Mouse (Mus musculus): ENCODE measurements around the gene Spag16. TPM values are rescaled to one million over a fixed set of nuclear protein-coding genes. Genes with fewer than 3 reads are reported as not detected.

Gene Spag16
- total and polyA plus RNA-seq, 3 experiments = not detected

DNA sequence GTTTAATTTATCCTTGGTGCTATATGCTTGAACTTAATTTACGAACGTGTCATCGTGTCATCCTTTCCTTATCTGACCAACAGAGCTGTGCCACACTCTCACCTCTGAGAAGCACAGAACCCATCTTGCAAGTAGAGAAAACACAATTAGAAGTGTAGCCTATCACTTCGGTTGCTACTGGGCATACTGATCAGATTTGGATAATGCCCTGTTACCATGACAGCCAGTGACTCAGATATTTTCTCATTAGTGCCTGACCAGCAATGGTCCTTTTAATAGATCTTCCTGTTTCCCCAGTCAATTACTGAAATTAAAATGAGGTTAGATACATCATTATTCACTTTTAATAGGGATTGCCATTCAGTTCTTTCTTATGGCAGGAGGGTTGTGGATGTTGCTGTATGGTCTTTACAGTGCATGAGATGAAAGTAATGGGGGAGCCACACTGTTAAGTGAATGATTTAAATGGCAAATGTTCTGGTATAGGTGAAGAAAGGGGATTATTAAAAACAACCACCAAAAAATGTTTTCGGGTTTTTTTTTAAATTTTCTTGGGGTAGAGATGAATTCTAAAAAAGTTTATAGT lies 439.2 kb downstream of the Spag16 start:
- no peaks in the 10 kb centered on the region for H3K79me2 ChIP-seq (replicated peaks; ENCODE audit: control insufficient read depth, extremely low read depth, insufficient read depth, poor library complexity, severe bottlenecking)
- H3K4me2 ChIP-seq (ENCODE audit: insufficient read depth, low read depth, poor library complexity, severe bottlenecking) = no peak overlapping the region
- no peaks in the 10 kb centered on the region for H3K9me3 ChIP-seq (replicated peaks; ENCODE audit: low read length)
- dilution Hi-C loops (cut with MboI; ENCODE audit: extremely low pct_ligation_motif_present, extremely low pct_unique_long_range_greater_than_20kb, low sequenced_read_pairs) (no loop called here), in situ Hi-C loops (cut with MboI; ENCODE audit: low pct_ligation_motif_present, low pct_unique_long_range_greater_than_20kb, low sequenced_read_pairs) (no loop called here)
- no peaks in the 10 kb centered on the region for H3K36me3 ChIP-seq (replicated peaks in 1 of 2; ENCODE audit: control insufficient read depth in 1 of 2, insufficient read depth in 1 of 2, low read length in 1 of 2)
- no peak overlapping the region for H3K27ac ChIP-seq (ENCODE audit: insufficient read depth, low read depth)
- TF ChIP-seq CHD2 (IDR thresholded peaks at IDR 0.05; ENCODE audit: low read length) (no peak), ZKSCAN1 (IDR thresholded peaks at IDR 0.05; ENCODE audit: borderline replicate concordance, low read depth, low read length) (no peak), MEF2A (IDR thresholded peaks at IDR 0.05; ENCODE audit: borderline replicate concordance, low read depth, low read length) (no peak), PAX5 (IDR thresholded peaks at IDR 0.05; ENCODE audit: low read length) (no peak), RCOR1 (conservative IDR thresholded peaks at IDR 0.05; ENCODE audit: low read depth, low read length) (no peak), MYC (IDR thresholded peaks at IDR 0.05; ENCODE audit: low read depth, low read length) (no peak), ELF1 (IDR thresholded peaks at IDR 0.05; ENCODE audit: low read depth, low read length) (no peak), E2F4 (IDR thresholded peaks at IDR 0.05; ENCODE audit: insufficient replicate concordance, low read depth, low read length) (no peak), MAFK (IDR thresholded peaks at IDR 0.05; ENCODE audit: insufficient replicate concordance, low read length) (no peak), USF1 (IDR thresholded peaks at IDR 0.05; ENCODE audit: low read depth, low read length) (no peak), JUND (conservative IDR thresholded peaks at IDR 0.05; ENCODE audit: low read depth, low read length) (no peak)
- peaks cover 0 to 3% of the 10 kb centered on the region in 2 experiments; a peak in 1 of 4 replicates for H3K4me1 ChIP-seq (ENCODE audit: control insufficient read depth in 1 of 2, insufficient read depth in 2 of 2)
- H3K27me3 ChIP-seq (replicated peaks) = no peaks in the 10 kb centered on the region
- H3K4me3 ChIP-seq (replicated peaks in 1 of 3; ENCODE audit: low read depth in 2 of 3, low read length in 2 of 3, poor library complexity in 1 of 3) = no peak overlapping the region
- no peak overlapping the region for H3K9ac ChIP-seq (ENCODE audit: insufficient read depth, low read depth)
- DNase-seq (ENCODE audit: extremely low read depth) = no peak

DNA sequence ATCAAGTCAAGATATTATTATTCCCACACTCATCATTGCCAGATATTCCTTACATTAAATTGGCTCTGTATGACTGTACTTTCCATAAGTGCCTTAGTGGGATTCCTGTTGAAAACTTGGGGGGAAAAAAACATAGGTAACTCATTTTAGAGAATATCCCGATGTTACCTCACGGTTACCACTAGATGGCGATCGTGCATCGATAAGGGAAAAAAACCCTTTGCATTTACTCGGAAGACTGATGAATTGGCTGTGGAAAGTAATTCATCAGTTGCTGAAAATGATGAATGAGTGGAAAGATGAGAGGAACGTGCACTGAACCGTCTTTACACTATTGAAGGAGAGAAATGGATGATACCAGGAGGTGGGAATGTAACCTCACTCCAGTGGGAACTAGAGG lies 443.4 kb downstream of the Spag16 start:
- Histone ChIP-seq H3K27ac (ENCODE audit: insufficient read depth, low read depth) (no peak overlapping the region), H3K27me3 (replicated peaks) (no peaks in the 10 kb centered on the region), H3K9ac (ENCODE audit: insufficient read depth, low read depth) (no peak overlapping the region), H3K4me3 (replicated peaks in 1 of 3; ENCODE audit: low read depth in 2 of 3, low read length in 2 of 3, poor library complexity in 1 of 3) (no peak overlapping the region), H3K4me1 (ENCODE audit: control insufficient read depth in 1 of 2, insufficient read depth in 2 of 2) (peaks cover 0 to 13% of the 10 kb centered on the region in 2 experiments; a peak in 2 of 4 replicates), H3K9me3 (replicated peaks; ENCODE audit: low read length) (no peaks in the 10 kb centered on the region), H3K36me3 (replicated peaks in 1 of 2; ENCODE audit: control insufficient read depth in 1 of 2, insufficient read depth in 1 of 2, low read length in 1 of 2) (no peaks in the 10 kb centered on the region), H3K4me2 (ENCODE audit: insufficient read depth, low read depth, poor library complexity, severe bottlenecking) (no peak overlapping the region), H3K79me2 (replicated peaks; ENCODE audit: control insufficient read depth, extremely low read depth, insufficient read depth, poor library complexity, severe bottlenecking) (no peaks in the 10 kb centered on the region)
- in situ Hi-C loops (cut with MboI; ENCODE audit: low pct_ligation_motif_present, low pct_unique_long_range_greater_than_20kb, low sequenced_read_pairs) (no loop called here), dilution Hi-C loops (cut with MboI; ENCODE audit: extremely low pct_ligation_motif_present, extremely low pct_unique_long_range_greater_than_20kb, low sequenced_read_pairs) (no loop called here)
- TF ChIP-seq EP300 (IDR thresholded peaks at IDR 0.05; ENCODE audit: low read length) = no peak
- TF ChIP-seq MAFK (IDR thresholded peaks at IDR 0.05; ENCODE audit: insufficient replicate concordance, low read length) = no peak
- peak; percentile 54 for TF ChIP-seq SMC3 (IDR thresholded peaks at IDR 0.05; ENCODE audit: low read depth, low read length)
- peak; percentile 49 to 58; a peak in 3 of 4 replicates for TF ChIP-seq CTCF (conservative IDR thresholded peaks at IDR 0.05 in 1 of 2, IDR thresholded peaks at IDR 0.05 in 1 of 2; ENCODE audit: low read depth in 2 of 2, low read length in 2 of 2)
- TF ChIP-seq E2F4 (IDR thresholded peaks at IDR 0.05; ENCODE audit: insufficient replicate concordance, low read depth, low read length) = no peak
- no peak for TF ChIP-seq JUN (IDR thresholded peaks at IDR 0.05; ENCODE audit: insufficient read depth, low read depth, low read length)
- TF ChIP-seq MEF2A (IDR thresholded peaks at IDR 0.05; ENCODE audit: borderline replicate concordance, low read depth, low read length) = no peak
- TF ChIP-seq SIN3A (IDR thresholded peaks at IDR 0.05; ENCODE audit: low read length) = no peak
- no peak for TF ChIP-seq NRF1 (IDR thresholded peaks at IDR 0.05; ENCODE audit: low read depth, low read length)
- TF ChIP-seq RAD21 (IDR thresholded peaks at IDR 0.05; ENCODE audit: low read depth, low read length) = peak; percentile 73
- TF ChIP-seq ZC3H11A (IDR thresholded peaks at IDR 0.05; ENCODE audit: low read depth, low read length) = no peak
- DNase-seq (ENCODE audit: extremely low read depth) = peak; percentile 65

Measured in CH12.LX (cell line).